Mouse (Mus musculus): Measurements from ENCODE around the gene Tchh.
"Not testable (repeated sequence)": the region's sequence is repeated elsewhere in the genome, so short reads cannot be mapped to it uniquely, and the experiment has no call there.

Tchh gene

DNA sequence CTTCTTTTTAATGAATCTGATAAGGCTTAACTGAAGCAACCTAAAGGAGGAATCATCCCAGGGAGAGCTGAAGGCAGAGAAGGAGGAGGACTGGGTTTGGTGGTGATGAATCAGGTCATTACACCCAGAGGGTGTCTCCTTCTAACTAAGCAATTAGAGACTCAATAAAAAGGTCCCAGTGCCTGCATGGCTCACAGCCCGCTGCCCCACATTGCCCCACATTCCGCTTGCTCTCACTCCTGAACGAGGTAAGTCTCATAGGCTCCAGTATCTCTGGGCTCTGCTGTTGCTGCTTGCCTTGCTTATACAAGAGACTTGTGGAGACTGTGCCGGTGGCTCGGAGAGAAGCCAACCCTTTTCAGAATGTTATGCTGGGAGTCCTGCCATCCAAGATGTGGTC lies 26.4 kb downstream of the Tchh start, which contains the start of gene Tchhl1:
Gene Tchhl1 (plus strand): TSS at position 194 of the 400 bp plus-strand sequence.
- Histone ChIP-seq H3K27me3 (ENCODE audit: control insufficient read depth, insufficient read depth, low read length, poor library complexity, severe bottlenecking) (no peaks in the 10 kb centered on the region), H3K36me3 (ENCODE audit: control insufficient read depth, insufficient read depth, low read length, poor library complexity, severe bottlenecking) (no peaks in the 10 kb centered on the region)
- DNase-seq (ENCODE audit: low read depth, low spot score): no peak

- Histone ChIP-seq H3K36me3 (ENCODE audit: control insufficient read depth, insufficient read depth, low read length, poor library complexity, severe bottlenecking) (no peaks in the 10 kb centered on the region), H3K27me3 (ENCODE audit: control insufficient read depth, insufficient read depth, low read length, poor library complexity, severe bottlenecking) (no peaks in the 10 kb centered on the region)
- no peak for DNase-seq (ENCODE audit: low read depth, low spot score)
Measured at GRCm38 (mm10) chr3:93469629-93470028, 27.5 kb downstream of the Tchh start.

- no peak for DNase-seq (ENCODE audit: low read depth, low spot score)
- Histone ChIP-seq H3K36me3 (ENCODE audit: control insufficient read depth, insufficient read depth, low read length, poor library complexity, severe bottlenecking) (no peaks in the 10 kb centered on the region), H3K27me3 (ENCODE audit: control insufficient read depth, insufficient read depth, low read length, poor library complexity, severe bottlenecking) (no peaks in the 10 kb centered on the region)
Measured at GRCm38 (mm10) chr3:93480053-93480452, 37.9 kb downstream of the Tchh start.

DNA sequence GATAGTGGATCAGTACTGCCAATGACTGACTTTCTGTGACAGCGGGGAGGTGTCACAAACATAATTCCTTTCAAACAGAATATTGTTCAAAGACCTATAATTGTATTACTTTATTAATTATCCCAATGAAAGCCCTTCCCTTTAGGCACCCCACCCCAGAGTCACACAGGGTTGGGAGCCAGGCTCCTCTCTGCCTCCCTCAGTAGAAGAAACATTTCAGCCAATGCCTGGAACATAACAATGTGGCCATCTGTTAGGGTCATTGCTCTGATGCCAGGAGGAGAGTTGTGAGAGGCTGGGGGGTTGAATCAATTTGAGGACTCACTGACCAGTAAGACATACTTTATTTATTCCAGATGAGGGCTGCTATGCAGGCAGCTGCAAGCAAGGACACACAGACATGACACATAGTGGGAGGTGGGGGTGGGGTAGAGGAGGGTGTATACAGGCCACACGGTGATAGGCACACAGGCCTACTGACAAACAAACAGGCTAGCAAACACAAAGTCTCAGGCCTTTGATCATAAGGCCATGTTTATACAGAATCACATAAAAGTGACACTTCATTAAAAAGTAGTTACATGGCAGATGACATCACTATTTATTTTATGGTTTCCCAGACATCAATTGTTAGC lies 40.0 kb downstream of the Tchh start:
- H3K36me3 ChIP-seq (ENCODE audit: control insufficient read depth, insufficient read depth, low read length, poor library complexity, severe bottlenecking): no peaks in the 10 kb centered on the region
- no peaks in the 10 kb centered on the region for H3K27me3 ChIP-seq (ENCODE audit: control insufficient read depth, insufficient read depth, low read length, poor library complexity, severe bottlenecking)
- no peak for DNase-seq (ENCODE audit: low read depth, low spot score)

DNA sequence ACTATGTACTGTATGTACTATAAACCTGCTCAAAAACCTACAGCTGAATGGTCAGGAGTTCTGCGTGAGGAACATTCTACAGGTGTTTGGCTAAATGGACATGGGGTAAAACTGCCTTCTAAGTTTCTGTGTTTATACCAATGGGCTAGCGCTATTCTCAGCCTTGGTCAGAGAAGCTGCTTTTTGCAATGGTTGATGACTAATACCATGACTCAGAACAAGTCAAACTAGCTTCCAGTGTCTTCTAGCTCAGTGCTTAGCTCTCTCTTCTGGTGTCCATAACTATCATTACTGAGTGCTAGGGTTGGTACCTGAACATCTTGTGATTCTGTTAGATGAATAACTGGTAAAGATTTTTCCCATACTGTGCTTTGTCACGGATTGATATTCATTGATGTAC lies 43.5 kb downstream of the Tchh start:
- H3K27me3 ChIP-seq (ENCODE audit: control insufficient read depth, insufficient read depth, low read length, poor library complexity, severe bottlenecking): no peaks in the 10 kb centered on the region; the same call in 1 of the 2 replicates
- H3K36me3 ChIP-seq (ENCODE audit: control insufficient read depth, insufficient read depth, low read length, poor library complexity, severe bottlenecking): no peaks in the 10 kb centered on the region
- no peak for DNase-seq (ENCODE audit: low read depth, low spot score)

DNA sequence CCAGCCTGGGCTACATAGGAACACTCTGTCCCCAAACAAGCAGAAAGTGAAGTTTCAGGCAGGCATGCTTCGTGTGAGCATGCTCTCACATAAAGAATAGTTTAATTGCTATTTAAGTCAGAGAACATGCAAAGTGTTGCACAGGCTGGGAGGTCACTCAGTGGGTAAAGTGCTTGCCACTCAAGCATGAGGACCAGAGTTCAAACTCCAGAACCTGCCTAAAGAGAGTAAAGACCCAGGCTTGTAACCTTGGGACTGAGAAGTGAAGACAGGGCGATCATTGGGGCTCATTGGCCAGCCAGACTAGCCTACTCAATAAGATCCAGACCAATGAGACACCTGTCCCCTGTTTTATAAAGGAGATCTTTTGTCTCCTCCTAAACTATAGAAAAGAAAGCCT lies 46.4 kb downstream of the Tchh start:
- no peak for DNase-seq (ENCODE audit: low read depth, low spot score)
- Histone ChIP-seq H3K27me3 (ENCODE audit: control insufficient read depth, insufficient read depth, low read length, poor library complexity, severe bottlenecking) (no peaks in the 10 kb centered on the region; the same call in 1 of the 2 replicates), H3K36me3 (ENCODE audit: control insufficient read depth, insufficient read depth, low read length, poor library complexity, severe bottlenecking) (no peaks in the 10 kb centered on the region)

GRCm38 (mm10) chr3:93492176-93492575 lies 50.0 kb downstream of the Tchh start:
- DNase-seq (ENCODE audit: low read depth, low spot score): no peak
- no peaks in the 10 kb centered on the region; the same call in 1 of the 2 replicates for H3K27me3 ChIP-seq (ENCODE audit: control insufficient read depth, insufficient read depth, low read length, poor library complexity, severe bottlenecking)
- no peaks in the 10 kb centered on the region for H3K36me3 ChIP-seq (ENCODE audit: control insufficient read depth, insufficient read depth, low read length, poor library complexity, severe bottlenecking)

DNA sequence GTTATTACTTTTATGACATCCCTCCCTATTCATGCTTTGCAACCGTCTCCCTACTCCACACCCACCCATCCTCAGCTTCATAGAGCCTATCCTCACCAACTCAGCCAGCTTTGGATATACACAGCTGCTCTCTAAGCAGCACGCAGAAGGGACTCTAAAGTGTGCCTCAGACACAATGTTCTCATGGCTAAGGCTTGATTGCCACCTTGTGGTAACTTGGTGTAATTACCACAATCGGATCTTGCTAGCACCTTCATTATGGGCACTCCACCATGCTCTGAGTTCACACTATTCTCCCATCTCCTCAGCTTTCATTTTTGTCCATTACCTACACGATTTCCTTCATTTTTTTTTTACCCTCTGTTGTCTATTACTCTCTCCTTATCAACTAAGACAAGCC lies 51.9 kb downstream of the Tchh start:
- H3K36me3 ChIP-seq (ENCODE audit: control insufficient read depth, insufficient read depth, low read length, poor library complexity, severe bottlenecking): no peaks in the 10 kb centered on the region
- H3K27me3 ChIP-seq (ENCODE audit: control insufficient read depth, insufficient read depth, low read length, poor library complexity, severe bottlenecking): no peaks in the 10 kb centered on the region
- DNase-seq (ENCODE audit: low read depth, low spot score): peak; percentile 84

DNA sequence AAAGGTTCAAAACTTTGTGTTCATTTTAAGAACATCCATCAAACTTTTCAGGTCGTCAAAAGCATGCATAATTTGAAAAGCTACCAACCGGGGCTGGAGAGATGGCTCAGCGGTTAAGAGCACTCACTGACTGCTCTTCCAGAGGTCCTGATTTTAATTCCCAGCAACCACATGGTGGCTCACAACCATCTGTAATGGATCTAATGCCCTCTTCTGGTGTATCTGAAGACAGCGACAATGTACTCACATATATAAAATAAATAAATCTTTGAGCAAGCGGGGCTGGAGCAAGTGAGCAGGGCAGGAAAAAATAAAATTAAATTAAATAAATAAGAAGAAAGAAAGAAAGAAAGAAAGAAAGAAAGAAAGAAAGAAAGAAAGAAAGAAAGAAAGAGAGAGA lies 52.6 kb downstream of the Tchh start:
- not testable (repeated sequence) for DNase-seq (ENCODE audit: low read depth, low spot score); H3K27me3 ChIP-seq (ENCODE audit: control insufficient read depth, insufficient read depth, low read length, poor library complexity, severe bottlenecking); H3K36me3 ChIP-seq (ENCODE audit: control insufficient read depth, insufficient read depth, low read length, poor library complexity, severe bottlenecking)

DNA sequence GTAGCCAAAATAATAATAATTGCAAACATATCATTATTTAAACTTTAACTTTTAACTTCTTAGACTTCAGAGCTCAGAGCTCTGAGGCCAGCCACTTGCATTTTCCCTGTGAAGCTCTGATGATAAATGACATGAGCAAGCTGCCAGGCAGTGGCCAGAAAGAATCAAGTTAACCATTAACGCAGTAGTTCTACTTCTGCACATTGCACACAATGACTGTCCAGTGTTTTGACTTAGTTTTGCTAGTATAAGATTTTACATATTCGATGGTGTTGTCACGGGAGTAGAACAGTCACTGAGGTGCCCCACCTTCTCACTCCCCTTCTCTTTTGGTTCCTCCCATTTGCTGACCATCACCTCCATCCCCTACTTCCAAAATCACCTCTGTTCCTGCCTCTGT lies 55.0 kb downstream of the Tchh start:
- no peaks in the 10 kb centered on the region for H3K36me3 ChIP-seq (ENCODE audit: control insufficient read depth, insufficient read depth, low read length, poor library complexity, severe bottlenecking)
- no peaks in the 10 kb centered on the region for H3K27me3 ChIP-seq (ENCODE audit: control insufficient read depth, insufficient read depth, low read length, poor library complexity, severe bottlenecking)
- no peak for DNase-seq (ENCODE audit: low read depth, low spot score)

Measured in splenic B cell, adult 2 months (primary cell).